Mouse (Mus musculus): ENCODE results near the gene Ccdc124.

Gene Ccdc124

GRCm38 (mm10) chr8:70849333-70849990, 24.3 kb downstream of the Ccdc124 start:
- DNase-seq (ENCODE audit: extremely low spot score, low spot score), result no peak

- DNase-seq (ENCODE audit: extremely low spot score, low spot score), result no peak
These were observed 27.2 kb downstream of the Ccdc124 start for GRCm38 (mm10) chr8:70846371-70847154.

GRCm38 (mm10) chr8:70845108-70845507, 28.6 kb downstream of the Ccdc124 start:
- DNase-seq (ENCODE audit: extremely low spot score, low spot score), result no peak

- peak; percentile 97 for DNase-seq (ENCODE audit: extremely low spot score, low spot score)
These were observed 29.2 kb downstream of the Ccdc124 start for GRCm38 (mm10) chr8:70844523-70844922.

- no peak for DNase-seq (ENCODE audit: extremely low spot score, low spot score)
These were observed 29.8 kb downstream of the Ccdc124 start for GRCm38 (mm10) chr8:70843941-70844340.

GRCm38 (mm10) chr8:70843214-70843773, 30.4 kb downstream of the Ccdc124 start:
- no peak for DNase-seq (ENCODE audit: extremely low spot score, low spot score)

- no peak for DNase-seq (ENCODE audit: extremely low spot score, low spot score)
These were observed 31.3 kb downstream of the Ccdc124 start for GRCm38 (mm10) chr8:70842484-70842883.

GRCm38 (mm10) chr8:70841147-70842072, 32.3 kb downstream of the Ccdc124 start:
- peak; percentile 96 for DNase-seq (ENCODE audit: extremely low spot score, low spot score)

- DNase-seq (ENCODE audit: extremely low spot score, low spot score), result no peak
These were observed 33.1 kb downstream of the Ccdc124 start for GRCm38 (mm10) chr8:70840590-70840989.

- DNase-seq (ENCODE audit: extremely low spot score, low spot score), result peak; percentile 96
These were observed 34.1 kb downstream of the Ccdc124 start, which contains the start of gene Arrdc2 for GRCm38 (mm10) chr8:70839408-70840351. Arrdc2 (minus strand) TSS chr8:70839720.

- DNase-seq (ENCODE audit: extremely low spot score, low spot score), result peak; percentile 41
These were observed 34.9 kb downstream of the Ccdc124 start for GRCm38 (mm10) chr8:70838654-70839407.

- no peak for DNase-seq (ENCODE audit: extremely low spot score, low spot score)
These were observed 37.1 kb downstream of the Ccdc124 start for GRCm38 (mm10) chr8:70836666-70837065.

- no peak for DNase-seq (ENCODE audit: extremely low spot score, low spot score)
These were observed 39.7 kb downstream of the Ccdc124 start for GRCm38 (mm10) chr8:70834071-70834470.

GRCm38 (mm10) chr8:70833520-70833919, 40.2 kb downstream of the Ccdc124 start:
- DNase-seq (ENCODE audit: extremely low spot score, low spot score), result no peak

- peak; percentile 31 for DNase-seq (ENCODE audit: extremely low spot score, low spot score)
These were observed 40.7 kb downstream of the Ccdc124 start for GRCm38 (mm10) chr8:70833018-70833482.

GRCm38 (mm10) chr8:70832371-70832770, 41.4 kb downstream of the Ccdc124 start:
- DNase-seq (ENCODE audit: extremely low spot score, low spot score), result no peak

- DNase-seq (ENCODE audit: extremely low spot score, low spot score), result no peak
These were observed 42.2 kb downstream of the Ccdc124 start for GRCm38 (mm10) chr8:70831517-70831916.

GRCm38 (mm10) chr8:70827796-70828195, 45.9 kb downstream of the Ccdc124 start:
- DNase-seq (ENCODE audit: extremely low spot score, low spot score), result no peak

- DNase-seq (ENCODE audit: extremely low spot score, low spot score), result no peak
These were observed 46.7 kb downstream of the Ccdc124 start for GRCm38 (mm10) chr8:70827010-70827409.
